8 mouse cellular contexts compared by ENCODE assay signal in genomic region chr3:116006978-116007940, GRCm38 (mm10). TPM values are rescaled to one million over a fixed set of nuclear protein-coding genes. Genes with fewer than 3 reads are reported as not detected.
DNase-seq lines count a peak whose midpoint lies in the region; ATAC-seq and TF ChIP-seq lines count a peak whose summit lies in the region.

Gene Slc30a7, minus strand, starts transcription at chr3:116007406.
Gene Extl2, plus strand, starts transcription at chr3:116007462.

- peak within 1 kb of the TSS; percentile 86 for H3ac ChIP-seq in myocyte (ENCODE audit: control insufficient read depth, insufficient read length)

- H3K9me3 ChIP-seq in heart, embryonic 11.5 days (replicated peaks; ENCODE audit: control insufficient read depth, low read length) = no peaks in the 10 kb centered on the region
- H3K9me3 ChIP-seq in kidney, embryonic 16.5 days (ENCODE audit: low read length) = no peaks in the 10 kb centered on the region
- no peaks in the 10 kb centered on the region for H3K9me3 ChIP-seq in liver, embryonic 11.5 days (ENCODE audit: control insufficient read depth, low read length)

- peaks cover 9% of the 10 kb centered on the region; the same call in 1 of the 2 replicates for H3K4me1 ChIP-seq in heart, embryonic 11.5 days (ENCODE audit: control insufficient read depth, insufficient read depth, low read length)
- H3K4me1 ChIP-seq in kidney, embryonic 16.5 days (ENCODE audit: insufficient read depth, low read length) = peaks cover 18% of the 10 kb centered on the region
- peaks cover 15% of the 10 kb centered on the region for H3K4me1 ChIP-seq in liver, embryonic 11.5 days (replicated peaks; ENCODE audit: control insufficient read depth, insufficient read depth, low read length)

- H3K79me2 ChIP-seq in myocyte (ENCODE audit: control insufficient read depth, insufficient read depth) = peaks cover 30% of the 10 kb centered on the region

- TF ChIP-seq POLR2A in brain, embryonic 14.5 days (IDR thresholded peaks at IDR 0.05; ENCODE audit: borderline replicate concordance, extremely low read depth, insufficient read depth, insufficient read length, poor library complexity, severe bottlenecking) = peak; percentile 57; the same call in 1 of the 2 replicates
- TF ChIP-seq POLR2A in myocyte (IDR thresholded peaks at IDR 0.05; ENCODE audit: insufficient read length, low read depth) = peak; percentile 72

- peak; percentile 80 for DNase-seq in CD4-positive, CD25-positive, alpha-beta regulatory T cell, adult 2 months (ENCODE audit: low read depth, low spot score)
- peak; percentile 95 for DNase-seq in brain, embryonic 14.5 days (ENCODE audit: low read depth)
- DNase-seq in liver, embryonic 11.5 days (ENCODE audit: low spot score) = peak; percentile 82
- DNase-seq in spleen, postnatal 4 days (ENCODE audit: low spot score in 2 of 2) = peak; percentile 74 to 88

- H3K27ac ChIP-seq in heart, embryonic 11.5 days (ENCODE audit: low read depth, low read length) = peak within 1 kb of the TSS; percentile 90
- peak within 1 kb of the TSS; percentile 93 for H3K27ac ChIP-seq in kidney, embryonic 16.5 days (ENCODE audit: low read length)
- peak within 1 kb of the TSS; percentile 86 for H3K27ac ChIP-seq in liver, embryonic 11.5 days (ENCODE audit: low read depth, low read length)

- H3K27me3 ChIP-seq in heart, embryonic 11.5 days (ENCODE audit: control insufficient read depth, insufficient read depth, low read length) = no peaks in the 10 kb centered on the region
- no peaks in the 10 kb centered on the region for H3K27me3 ChIP-seq in kidney, embryonic 16.5 days (ENCODE audit: insufficient read depth, low read length)
- H3K27me3 ChIP-seq in liver, embryonic 11.5 days (replicated peaks; ENCODE audit: control insufficient read depth, insufficient read depth, low read length) = no peaks in the 10 kb centered on the region
- H3K27me3 ChIP-seq in myocyte (ENCODE audit: control insufficient read depth, insufficient read depth, insufficient read length) = no peaks in the 10 kb centered on the region

- H3K9ac ChIP-seq in heart, embryonic 11.5 days (ENCODE audit: low read depth, low read length) = peak within 1 kb of the TSS; percentile 93
- peak within 1 kb of the TSS; percentile 87 for H3K9ac ChIP-seq in kidney, embryonic 16.5 days (replicated peaks; ENCODE audit: low read length)
- peak within 1 kb of the TSS; percentile 86 for H3K9ac ChIP-seq in liver, embryonic 11.5 days (ENCODE audit: low read depth, low read length)

- under 1% methylated on average over 64 of the region's 67 CpGs for WGBS in heart, embryonic 11.5 days (ENCODE audit: insufficient replicate concordance)
- under 1% methylated on average over 67 of the region's 67 CpGs for WGBS in kidney, embryonic 16.5 days
- under 1% methylated on average over 67 of the region's 67 CpGs for WGBS in liver, embryonic 11.5 days

- peak; percentile 94 for ATAC-seq in erythroblast, adult 5-6 weeks (replicated peaks; ENCODE audit: low FRiP score, poor library complexity, severe bottlenecking)
- peak; percentile 88 for ATAC-seq in heart, embryonic 11.5 days (replicated peaks; ENCODE audit: insufficient number of reproducible peaks, low FRiP score, low TSS enrichment)
- peak; percentile 92 for ATAC-seq in kidney, embryonic 16.5 days (ENCODE audit: low FRiP score, low TSS enrichment)
- ATAC-seq in liver, embryonic 11.5 days (replicated peaks; ENCODE audit: low FRiP score) = peak; percentile 88

- TF ChIP-seq CTCF in brain, embryonic 14.5 days (IDR thresholded peaks at IDR 0.05; ENCODE audit: borderline replicate concordance, extremely low read depth, insufficient read depth, insufficient read length) = no peak

- H3K4me3 ChIP-seq in heart, embryonic 11.5 days (ENCODE audit: low read depth, low read length) = peak within 1 kb of the TSS; percentile 87
- H3K4me3 ChIP-seq in kidney, embryonic 16.5 days (ENCODE audit: low read length) = peak within 1 kb of the TSS; percentile 93
- H3K4me3 ChIP-seq in liver, embryonic 11.5 days (ENCODE audit: low read depth, low read length) = peak within 1 kb of the TSS; percentile 94
- peak within 1 kb of the TSS; percentile 99 for H3K4me3 ChIP-seq in myocyte

- no peaks in the 10 kb centered on the region for H3K36me3 ChIP-seq in heart, embryonic 11.5 days (ENCODE audit: control insufficient read depth, insufficient read depth, low read length)
- H3K36me3 ChIP-seq in kidney, embryonic 16.5 days (ENCODE audit: insufficient read depth, low read length) = peaks cover 5% of the 10 kb centered on the region; the same call in 1 of the 2 replicates
- 0 out of 2 replicates have a peak, but pooled peaks cover 2% of the 10 kb centered on the region for H3K36me3 ChIP-seq in liver, embryonic 11.5 days (ENCODE audit: control insufficient read depth, insufficient read depth, low read length)
- H3K36me3 ChIP-seq in myocyte (ENCODE audit: control insufficient read depth, insufficient read depth) = peaks cover 24% of the 10 kb centered on the region

- peak within 1 kb of the TSS; percentile 98 for H3K4me2 ChIP-seq in heart, embryonic 11.5 days
- H3K4me2 ChIP-seq in kidney, embryonic 16.5 days (replicated peaks; ENCODE audit: low read depth, low read length) = peak within 1 kb of the TSS; percentile 92
- H3K4me2 ChIP-seq in liver, embryonic 11.5 days = peak within 1 kb of the TSS; percentile 99
- H3K4me2 ChIP-seq in myocyte (ENCODE audit: low read depth) = peak within 1 kb of the TSS; percentile 100

TF ChIP-seq in myocyte, 11 proteins besides CTCF, POLR2A, EP300 and RAD21:
- TF ChIP-seq USF1 (IDR thresholded peaks at IDR 0.05; ENCODE audit: low read depth) (peak; percentile 43), E2F4 (IDR thresholded peaks at IDR 0.05; ENCODE audit: insufficient read depth) (peak; percentile 27), POLR2AphosphoS2 (IDR thresholded peaks at IDR 0.05; ENCODE audit: insufficient read length, low read depth) (peak; percentile 57), REST (IDR thresholded peaks at IDR 0.05; ENCODE audit: insufficient read depth, insufficient read length) (no peak)
TF ChIP-seq in myocyte: peak in this region for 3.

RNA-seq across cellular contexts. Expression of gene Slc30a7, which starts in this region (rescaled TPM):
- 21.8 and 26.4 TPM in 2 replicates for polyA plus RNA-seq in brain, embryonic 14.5 days (2012; rRNA removed)
- 1.7 and 11.9 TPM in 2 replicates for total RNA-seq in erythroblast, adult 5-6 weeks (2015; ENCODE audit: low replicate concordance)
- total RNA-seq in erythroblast, adult 5-6 weeks (2017; ENCODE audit: low replicate concordance) = 3.6 and 20.4 TPM in 2 replicates
- 19.8 and 28.7 TPM in 2 replicates for polyA plus RNA-seq in heart, embryonic 11.5 days (2014; fragmentation: Nextera tagmentation; extraction: Ambion mirVana)
- 30.8 and 31.4 TPM in 2 replicates for polyA plus RNA-seq in kidney, embryonic 16.5 days (2015; fragmentation: Nextera tagmentation; extraction: Ambion mirVana)
- polyA plus RNA-seq in liver, embryonic 11.5 days (2014; fragmentation: Nextera tagmentation; extraction: Ambion mirVana) = 23.9 and 27.8 TPM in 2 replicates
- polyA plus RNA-seq in myocyte (2012; fragmentation: generic; extraction: Trizol) = 3.9 TPM

RNA-seq across cellular contexts. Expression of gene Extl2, which starts in this region (rescaled TPM):
- polyA plus RNA-seq in brain, embryonic 14.5 days (2012; rRNA removed) = 8.6 and 12.5 TPM in 2 replicates
- 2.3 and 4.6 TPM in 2 replicates for total RNA-seq in erythroblast, adult 5-6 weeks (2015; ENCODE audit: low replicate concordance)
- 0.98 and 1.4 TPM in 2 replicates for total RNA-seq in erythroblast, adult 5-6 weeks (2017; ENCODE audit: low replicate concordance)
- polyA plus RNA-seq in heart, embryonic 11.5 days (2014; fragmentation: Nextera tagmentation; extraction: Ambion mirVana) = 19.2 and 21.1 TPM in 2 replicates
- 21.5 and 22.0 TPM in 2 replicates for polyA plus RNA-seq in kidney, embryonic 16.5 days (2015; fragmentation: Nextera tagmentation; extraction: Ambion mirVana)
- 13.0 and 17.4 TPM in 2 replicates for polyA plus RNA-seq in liver, embryonic 11.5 days (2014; fragmentation: Nextera tagmentation; extraction: Ambion mirVana)
- 9.4 TPM for polyA plus RNA-seq in myocyte (2012; fragmentation: generic; extraction: Trizol)

Comparison
In these comparisons a context has a peak if more than half of its experiments do, and no peak if none do; other contexts are left out.
1. Peak in every context shown above with its lines: DNase-seq, ATAC-seq, H3K4me3 ChIP-seq and H3K27ac ChIP-seq.